Mouse (Mus musculus): ENCODE results near the gene Aes.

- no peak for TF ChIP-seq GATA1 (IDR thresholded peaks at IDR 0.05; ENCODE audit: borderline replicate concordance, low read length)
- no peak for TF ChIP-seq CTCF (IDR thresholded peaks at IDR 0.05; ENCODE audit: low read depth, low read length)
Observed at GRCm38 (mm10) chr10:81569507-81570237, 10.4 kb downstream of the Aes start.

Measured in G1E (cell line).